Mouse (Mus musculus): Measurements from ENCODE around the gene Arl1.
A peak's percentile ranks its signal among the peaks of the same experiment; 100 is the strongest.
"Not testable (repeated sequence)": the region's sequence is repeated elsewhere in the genome, so short reads cannot be mapped to it uniquely, and the experiment has no call there.

Gene Arl1

GRCm38 (mm10) chr10:88730571-88731495 lies at the start of gene Arl1:
Arl1 (plus strand) TSS chr10:88730858.
- peak; percentile 89 for DNase-seq (ENCODE audit: low read depth)

GRCm38 (mm10) chr10:88682904-88683563 lies 47.6 kb upstream of the Arl1 start:
- DNase-seq (ENCODE audit: low read depth): no peak

- no peak for DNase-seq (ENCODE audit: low read depth)
Observed at GRCm38 (mm10) chr10:88684925-88685324, 45.7 kb upstream of the Arl1 start, which contains the start of gene Spic. Spic (minus strand) TSS chr10:88685015.

GRCm38 (mm10) chr10:88700938-88701337 lies 29.7 kb upstream of the Arl1 start:
- no peak for DNase-seq (ENCODE audit: low read depth)

DNA sequence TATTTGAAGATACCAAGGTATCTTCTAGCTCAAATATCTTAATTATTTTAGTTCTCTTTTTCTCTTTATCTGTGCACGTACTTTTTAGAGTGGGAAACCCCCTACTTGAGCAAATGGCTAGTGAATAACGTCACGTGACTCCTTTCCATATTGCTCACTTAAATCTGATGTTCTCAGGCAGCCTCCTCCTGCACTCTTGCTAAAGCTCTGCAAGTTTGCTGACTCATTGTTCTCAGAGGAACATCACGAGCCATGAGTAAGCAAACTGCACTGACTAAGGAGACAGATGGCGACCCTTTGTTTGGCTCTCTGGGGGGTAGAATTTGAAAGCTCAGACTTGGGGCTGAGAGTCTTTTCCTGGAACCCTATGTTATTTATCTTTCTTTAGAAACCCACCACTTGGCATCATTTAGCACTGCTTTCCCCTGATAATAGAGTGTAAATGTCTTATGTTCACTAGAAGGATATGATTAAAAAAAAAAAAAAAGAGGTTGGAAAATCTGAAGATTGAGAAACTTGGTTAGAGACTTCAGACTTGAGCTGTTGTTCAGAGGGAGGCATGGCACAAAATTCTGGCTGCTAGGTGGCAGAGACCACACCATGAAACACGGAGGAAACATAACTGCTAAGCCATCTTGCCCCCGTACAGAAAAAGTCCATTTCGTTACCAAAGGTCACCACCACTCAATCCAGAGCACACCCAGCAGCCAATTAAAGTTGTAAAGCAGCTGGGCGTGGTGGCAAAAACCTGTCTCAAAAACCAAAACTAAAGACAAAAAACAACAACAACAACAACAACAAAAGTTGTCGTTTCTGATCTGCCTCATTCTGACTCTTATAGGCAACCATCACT lies 21.8 kb upstream of the Arl1 start:
- no peak for DNase-seq (ENCODE audit: low read depth)

GRCm38 (mm10) chr10:88712359-88712758 lies 18.3 kb upstream of the Arl1 start:
- DNase-seq (ENCODE audit: low read depth): no peak

- DNase-seq (ENCODE audit: low read depth): no peak
Observed at GRCm38 (mm10) chr10:88714744-88715143, 15.9 kb upstream of the Arl1 start.

GRCm38 (mm10) chr10:88715621-88716020 lies 15.0 kb upstream of the Arl1 start:
- no peak for DNase-seq (ENCODE audit: low read depth)

GRCm38 (mm10) chr10:88716986-88717755 lies 13.5 kb upstream of the Arl1 start:
- DNase-seq (ENCODE audit: low read depth): no peak

DNA sequence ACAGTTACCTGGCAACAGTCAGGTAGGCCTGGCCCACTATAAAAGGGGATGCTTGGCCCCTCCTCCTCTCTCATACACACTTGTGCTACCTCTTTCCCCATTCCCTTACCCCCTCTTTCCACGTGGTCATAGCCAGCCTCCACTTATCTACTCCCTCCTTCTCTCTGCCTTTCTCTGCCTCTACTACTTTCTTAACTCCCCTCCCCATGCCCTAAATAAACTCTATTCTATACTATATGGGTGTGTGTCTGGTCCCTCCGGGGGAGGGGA lies 13.0 kb upstream of the Arl1 start:
- no peak for DNase-seq (ENCODE audit: low read depth)

DNA sequence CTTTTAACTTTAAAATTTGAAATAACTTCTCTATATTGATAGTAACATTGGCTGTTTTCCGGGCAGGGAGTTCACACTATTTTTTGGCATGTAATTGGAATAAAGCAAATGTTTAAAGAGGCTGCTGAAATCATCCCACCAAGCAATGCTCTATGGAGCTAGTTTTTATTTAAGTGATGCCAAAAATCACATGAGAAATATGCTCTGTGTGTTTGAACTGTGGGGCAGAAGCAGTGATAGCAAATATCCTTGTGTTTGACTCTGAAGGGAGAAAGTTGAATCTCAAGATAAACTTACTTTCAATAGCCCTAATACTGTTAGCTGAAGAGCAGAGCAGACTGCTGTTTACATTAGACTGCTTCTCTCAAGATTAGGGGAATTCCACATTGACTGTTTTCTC lies 11.0 kb upstream of the Arl1 start:
- DNase-seq (ENCODE audit: low read depth): no peak

DNA sequence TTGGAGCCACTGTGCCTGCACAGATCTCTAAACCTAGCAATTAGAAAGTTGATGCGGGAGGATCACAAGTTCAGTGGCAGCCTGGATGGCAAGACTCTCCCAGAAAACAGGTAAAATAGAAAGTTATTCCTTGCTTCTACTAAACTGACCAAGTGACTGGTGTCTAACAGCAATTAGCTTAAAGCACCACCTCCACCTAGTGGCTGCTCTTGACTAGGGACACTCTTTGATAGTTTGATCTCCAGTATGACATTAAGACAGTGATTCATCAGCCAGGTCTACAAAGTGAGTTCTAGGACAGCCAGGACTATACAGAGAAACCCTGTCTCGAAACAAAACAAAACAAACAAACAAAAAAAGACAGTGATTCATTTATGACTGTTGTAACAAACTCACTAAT lies 5.3 kb upstream of the Arl1 start:
- DNase-seq (ENCODE audit: low read depth): peak; percentile 13

DNA sequence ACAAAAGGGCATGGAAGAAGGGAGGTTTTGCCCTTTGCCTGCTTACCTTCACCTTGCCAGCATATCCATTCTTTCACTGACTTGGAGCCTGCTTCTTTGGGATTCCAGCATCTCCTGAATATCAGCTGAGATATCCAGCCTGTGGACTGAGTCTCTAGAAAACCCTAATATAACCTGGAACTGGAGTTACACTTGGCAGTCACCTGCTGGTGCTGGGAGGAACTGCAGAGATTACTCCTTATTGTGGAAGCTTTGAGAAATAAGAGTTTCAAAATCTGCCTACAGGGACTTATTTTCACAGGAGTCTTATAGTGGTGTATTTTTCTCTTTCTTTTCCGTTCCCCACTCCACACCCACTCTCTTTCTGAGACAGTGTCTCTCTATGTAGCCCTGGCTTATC lies 3.5 kb upstream of the Arl1 start:
- DNase-seq (ENCODE audit: low read depth): peak; percentile 63

DNA sequence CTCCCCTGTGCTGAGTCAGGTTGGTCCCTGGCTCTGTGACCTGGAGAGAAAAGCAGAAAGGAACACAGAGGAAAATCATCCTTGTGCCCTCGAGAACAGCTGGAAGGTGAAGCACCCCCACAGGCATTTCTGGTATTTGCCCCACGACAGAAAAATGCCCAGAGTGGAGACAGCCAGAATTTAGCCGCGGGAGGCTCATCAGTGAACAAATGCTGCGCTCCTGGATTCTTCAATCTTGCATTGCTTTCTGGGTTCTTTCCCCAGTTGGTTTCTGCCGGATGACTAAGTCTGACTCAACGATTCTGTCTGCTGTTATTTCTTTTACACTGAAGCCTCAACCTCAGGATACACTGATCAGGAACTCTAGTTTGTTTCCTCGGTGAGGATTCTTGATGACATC lies 2.5 kb upstream of the Arl1 start:
- DNase-seq (ENCODE audit: low read depth): no peak

DNA sequence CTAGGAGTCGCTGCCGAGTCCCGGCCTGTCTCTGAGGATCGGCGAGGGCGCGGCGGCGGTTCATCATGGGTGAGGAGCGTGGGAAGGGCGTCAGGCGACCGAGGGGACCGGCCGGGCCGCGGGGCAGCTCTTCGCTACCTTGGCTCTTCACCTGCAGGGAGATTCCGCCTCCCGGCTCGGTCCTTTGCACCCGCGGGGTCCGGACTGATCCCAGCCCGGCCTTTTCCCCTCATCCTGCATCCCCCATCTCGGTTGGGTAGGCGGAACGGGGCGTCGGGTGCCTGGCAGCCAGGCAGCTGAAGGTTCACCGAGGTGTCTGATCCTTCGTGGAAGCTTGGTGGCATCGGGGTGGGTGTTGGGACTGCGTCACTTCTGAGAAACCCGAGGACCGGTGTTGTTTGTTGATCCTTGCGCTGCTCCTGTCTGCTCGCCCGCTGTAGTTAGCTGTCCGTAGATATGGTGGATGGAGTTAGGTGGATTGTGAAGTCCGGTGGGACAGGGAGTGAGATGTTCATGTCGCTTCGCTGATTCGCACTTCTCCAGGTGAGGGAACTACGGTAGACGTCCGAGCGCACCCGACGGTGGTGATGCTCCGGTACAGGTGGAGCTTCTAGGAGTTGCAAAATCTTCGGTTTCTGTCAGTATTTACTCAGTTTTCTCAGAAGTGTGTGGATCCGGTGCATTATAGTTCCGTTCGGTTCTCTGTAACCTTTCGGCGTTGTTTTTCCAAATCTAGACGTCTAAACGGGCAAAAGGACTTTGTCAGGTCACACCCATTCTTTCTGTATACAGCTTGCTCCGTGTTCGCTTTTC lies 1.0 kb downstream of the Arl1 start:
- no peak for DNase-seq (ENCODE audit: low read depth)

DNA sequence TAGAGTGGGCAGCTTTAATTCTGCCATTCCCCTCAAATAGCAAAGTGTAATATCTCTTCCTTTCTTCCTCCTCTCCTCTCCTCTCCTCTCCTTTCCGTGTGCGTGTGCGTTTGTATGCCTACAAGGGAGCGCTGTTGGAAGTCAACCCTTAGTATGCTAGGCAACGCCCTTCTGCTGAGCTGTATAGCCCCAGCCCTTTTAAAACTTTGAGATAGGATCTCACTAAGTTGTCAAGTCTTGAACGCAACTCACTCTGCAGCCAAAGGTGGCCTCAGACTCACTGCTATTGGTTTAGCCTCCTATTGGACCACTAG lies 1.6 kb downstream of the Arl1 start:
- DNase-seq (ENCODE audit: low read depth): peak; percentile 33

- DNase-seq (ENCODE audit: low read depth): not testable (repeated sequence)
Observed at GRCm38 (mm10) chr10:88739074-88739473, 8.4 kb downstream of the Arl1 start.

DNA sequence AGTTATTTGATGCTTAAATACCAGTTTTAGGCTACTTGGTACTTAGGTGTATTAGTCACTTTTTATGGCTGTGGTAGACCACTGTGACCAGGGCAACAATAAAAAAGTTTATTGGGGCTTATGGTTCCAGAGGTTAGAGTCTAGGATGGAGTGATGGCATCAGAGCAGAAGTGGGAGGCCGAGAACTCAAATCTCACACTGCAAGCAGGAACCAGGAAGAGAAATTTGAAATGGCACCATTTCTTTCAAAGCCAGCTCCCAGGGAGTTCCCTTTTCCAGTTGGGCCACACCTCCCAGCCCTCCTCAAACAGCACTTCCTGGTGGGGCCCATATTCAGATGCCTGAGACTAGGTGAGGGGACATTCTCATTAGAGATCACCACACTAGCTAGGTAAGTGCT lies 9.2 kb downstream of the Arl1 start:
- DNase-seq (ENCODE audit: low read depth): no peak

DNA sequence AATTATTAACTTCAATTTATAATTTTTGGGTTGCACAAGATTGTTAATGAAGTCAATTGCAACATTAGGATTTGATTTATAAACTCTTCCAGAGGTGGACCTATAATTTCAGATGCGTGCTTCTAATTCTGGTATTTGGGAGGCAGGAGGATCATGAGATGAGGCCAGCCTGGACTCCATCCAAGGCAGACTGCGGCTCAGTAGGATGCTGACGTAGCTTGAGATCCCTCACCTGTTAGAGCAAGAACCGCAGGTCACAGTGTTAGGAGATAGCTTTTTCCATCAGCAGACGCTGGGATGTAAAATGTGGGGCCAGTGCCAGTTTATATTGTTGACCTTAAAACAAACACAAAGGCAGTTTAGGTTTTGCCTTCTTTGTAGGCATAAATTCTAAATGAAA lies 10.1 kb downstream of the Arl1 start:
- no peak for DNase-seq (ENCODE audit: low read depth)

DNA sequence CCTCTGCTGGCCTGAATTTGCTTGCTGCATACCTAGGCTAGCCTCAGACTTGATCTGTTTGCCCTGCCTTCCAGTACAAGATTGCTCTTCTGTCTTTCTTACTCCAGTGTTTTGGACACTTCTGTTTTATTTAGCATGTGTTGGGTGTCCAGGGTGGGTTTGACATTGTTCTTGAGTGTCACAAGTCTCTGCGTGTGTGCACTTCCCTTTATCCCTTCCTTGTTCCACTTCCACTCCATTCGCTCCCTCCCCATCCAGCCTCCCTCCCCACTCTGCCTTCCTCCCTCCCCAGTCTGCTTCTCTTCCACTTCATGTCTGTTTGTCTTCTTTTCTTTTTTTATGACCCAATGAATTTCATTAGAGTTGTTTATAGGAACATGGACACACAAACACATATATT lies 10.8 kb downstream of the Arl1 start:
- no peak for DNase-seq (ENCODE audit: low read depth)

DNA sequence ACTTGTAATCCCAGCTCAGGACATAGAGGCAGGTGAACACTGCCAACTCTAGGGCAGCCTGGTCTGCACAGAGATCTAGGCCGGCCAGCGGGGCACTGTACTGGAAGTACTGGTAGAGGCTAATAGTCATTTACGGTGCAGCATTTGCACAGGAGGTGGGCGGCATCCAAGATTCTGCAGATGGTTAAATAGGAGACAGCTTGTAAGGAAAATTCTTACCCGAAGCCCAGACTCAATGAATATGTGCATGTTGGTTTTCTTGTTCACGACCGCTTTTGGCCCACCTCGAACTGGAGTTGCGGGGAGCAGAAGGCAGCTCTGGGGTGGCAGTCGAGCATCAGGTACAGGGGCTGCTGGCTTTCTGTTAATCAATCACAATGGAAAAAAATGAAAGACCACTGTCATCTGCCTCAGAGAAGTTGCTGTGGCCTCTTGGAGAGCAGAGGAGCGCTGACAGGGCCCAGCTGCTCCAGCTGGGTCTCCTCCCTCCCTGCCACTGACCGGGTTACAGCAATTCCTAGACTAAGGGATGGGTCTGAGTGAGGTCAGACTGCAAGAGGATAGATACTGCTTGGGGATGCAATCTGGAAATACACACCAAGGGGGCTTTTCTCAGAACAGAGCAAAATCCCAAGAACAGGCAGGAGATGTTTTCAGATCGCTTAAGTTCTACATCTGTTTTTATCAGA lies 31.0 kb downstream of the Arl1 start:
- no peak for DNase-seq (ENCODE audit: low read depth)

All from naive thymus-derived CD4-positive, alpha-beta T cell, adult 2 months (primary cell).